Mouse (Mus musculus) lung, postnatal 14 days (tissue): Measurements from ENCODE around the gene Fhl2.
A peak's percentile ranks its signal among the peaks of the same experiment; 100 is the strongest.

Source experiments
- DNase-seq: peaks from one replicate; pipeline ENCODE4 v3.0.0; 2021

Gene Fhl2

GRCm38 (mm10) chr1:43094206-43094605 is 102.6 kb downstream of the Fhl2 start:
- DNase-seq = no peak

- DNase-seq = peak; percentile 70
Observed at GRCm38 (mm10) chr1:43092056-43093015, 104.4 kb downstream of the Fhl2 start.

- no peak for DNase-seq
Observed at GRCm38 (mm10) chr1:43091306-43092055, 105.3 kb downstream of the Fhl2 start.

GRCm38 (mm10) chr1:43090418-43090817 is 106.4 kb downstream of the Fhl2 start:
- no peak for DNase-seq

- no peak for DNase-seq
Observed at GRCm38 (mm10) chr1:43082946-43083345, 113.8 kb downstream of the Fhl2 start.

GRCm38 (mm10) chr1:43078124-43078523 is 118.7 kb downstream of the Fhl2 start:
- no peak for DNase-seq

- no peak for DNase-seq
Observed at GRCm38 (mm10) chr1:43074791-43075190, 122.0 kb downstream of the Fhl2 start.
